Mouse (Mus musculus) kidney, adult 2 months (tissue): Measurements from ENCODE around the gene Chmp1a. TPM values are rescaled to one million over a fixed set of nuclear protein-coding genes. Genes with fewer than 3 reads are reported as not detected.

Experiments used
- DNase-seq: peaks from one replicate; pipeline ENCODE4 v3.0.0; 2021
- H3K27ac ChIP-seq: fragments of 200-500 bp; 2 replicates; pipeline ENCODE4 v1.5.1; 2012; ENCODE audit warnings: low read depth, low read length, control low read depth, inconsistent platforms; ENCODE audit not compliant: insufficient read depth
- H3K27me3 ChIP-seq: fragments of 200-500 bp; replicated peaks from 2 replicates; pipeline ENCODE4 v1.6.1; 2012; ENCODE audit warnings: mild to moderate bottlenecking, moderate library complexity, low read length, inconsistent platforms; ENCODE audit not compliant: control insufficient read depth, insufficient read depth
- H3K36me3 ChIP-seq: fragments of 200-500 bp; 2 replicates; pipeline ENCODE4 v1.6.1; 2012; ENCODE audit warnings: mild to moderate bottlenecking, moderate library complexity, low read length, inconsistent platforms; ENCODE audit not compliant: control insufficient read depth, insufficient read depth
- H3K4me1 ChIP-seq: fragments of 200-500 bp; 2 replicates; pipeline ENCODE4 v1.6.1; 2011; ENCODE audit warnings: low read length; ENCODE audit not compliant: control insufficient read depth, insufficient read depth
- H3K4me3 ChIP-seq: fragments of 200-500 bp; 2 replicates; pipeline ENCODE4 v1.5.1; 2011; ENCODE audit warnings: mild to moderate bottlenecking, low read depth, low read length, control low read depth; ENCODE audit not compliant: insufficient read depth
- CTCF ChIP-seq: fragments of 200-500 bp; conservative IDR thresholded peaks from 2 replicates; pipeline ENCODE4 v1.5.1; 2011; ENCODE audit warnings: low read depth, mild to moderate bottlenecking, control low read depth, low read length, moderate library complexity, mixed read lengths; ENCODE audit not compliant: insufficient read depth, insufficient read length
- POLR2A ChIP-seq: fragments of 200-500 bp; IDR thresholded peaks from one replicate; pipeline ENCODE4 v1.6.1; 2011; ENCODE audit warnings: low read depth, low read length, control low read depth
- WGBS: fragments of 180-500 bp; shearing (Covaris S2); methylation state at CpG from one replicate; pipeline ENCODE4 v1.1.7; 2018; 5-methylcytosine and 5-hydroxymethylcytosine counted together
- polyA plus RNA-seq: library from polyadenylated mRNA; depleted of rRNA; stranded (reverse); fragments of >200 nt; gene quantifications from 2 replicates; pipeline ENCODE4 v1.2.3, GENCODE M21; 2012

Chmp1a gene
- polyA plus RNA-seq, 1 experiment = 99.6 TPM

DNA sequence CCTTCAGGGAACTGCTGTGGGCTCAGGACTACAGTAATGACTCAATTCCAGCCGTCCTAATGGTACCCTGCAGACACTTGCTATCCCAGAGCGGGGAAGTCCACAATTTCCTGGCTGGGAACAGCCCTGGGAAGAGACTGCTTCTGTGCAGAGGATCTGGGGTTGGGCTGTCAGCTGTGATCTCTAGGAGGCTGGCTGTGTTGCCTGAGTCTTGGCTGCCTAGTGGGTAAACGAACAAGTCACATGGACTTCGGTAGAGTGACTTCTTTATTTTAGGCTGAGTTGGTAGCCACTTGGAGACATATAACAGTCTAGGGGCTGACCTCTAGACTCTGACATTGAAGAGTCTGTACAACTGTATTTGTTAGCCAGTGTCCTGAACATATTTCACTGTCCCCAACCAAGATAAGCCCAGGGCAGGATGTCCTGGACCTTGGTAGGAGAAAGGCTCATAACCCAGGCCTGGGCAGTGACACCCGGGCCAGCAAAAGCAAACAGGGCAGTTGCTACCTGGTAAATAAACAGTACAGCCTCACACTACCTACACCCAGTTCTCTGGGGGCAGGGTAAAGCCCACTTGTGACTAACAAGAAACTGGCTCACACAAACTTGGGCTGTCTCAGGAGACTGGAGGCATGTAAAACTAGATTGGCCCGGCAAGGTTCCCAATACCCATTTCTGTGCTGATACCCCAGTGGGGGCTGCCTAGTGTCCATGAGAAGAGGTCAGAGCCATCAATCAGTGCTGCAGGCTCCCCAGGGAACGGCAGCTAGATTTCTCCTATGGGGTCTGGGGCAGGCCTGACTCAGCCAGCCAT lies 29.8 kb upstream of the Chmp1a start:
- DNase-seq = no peak
- TF ChIP-seq CTCF = no peak
- TF ChIP-seq POLR2A = no peak
- Histone ChIP-seq H3K27me3 (no peaks in the 10 kb centered on the region), H3K4me3 (no peak overlapping the region), H3K4me1 (peaks cover 5% of the 10 kb centered on the region; the same call in 1 of the 2 replicates), H3K27ac (no peak overlapping the region), H3K36me3 (no peaks in the 10 kb centered on the region)
- 80% methylated on average over 7 of the region's 7 CpGs for WGBS

DNA sequence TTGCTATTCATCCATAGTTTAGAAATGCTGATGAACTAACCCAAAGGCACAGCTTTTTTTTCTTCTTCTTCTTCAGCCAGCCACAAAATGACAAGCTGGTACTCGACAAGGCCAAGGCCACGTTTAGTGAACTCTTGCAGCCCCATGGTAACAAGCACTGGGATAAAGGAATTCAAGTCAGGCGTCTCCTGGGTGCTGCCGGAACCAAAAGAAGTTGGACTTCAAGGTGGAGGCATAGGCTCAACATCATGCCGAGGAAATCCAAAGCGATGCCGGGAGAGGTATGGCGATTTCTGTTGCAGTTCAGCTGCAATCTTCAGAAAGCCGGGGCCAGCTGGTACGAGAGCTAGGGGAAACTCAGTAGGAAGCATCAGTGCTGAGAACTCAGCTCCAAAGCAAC lies 26.8 kb upstream of the Chmp1a start:
- no peak for DNase-seq
- no peak for TF ChIP-seq CTCF
- TF ChIP-seq POLR2A = no peak
- whole genome bisulfite sequencing = 89% methylated on average over 10 of the region's 10 CpGs
- no peak overlapping the region for H3K27ac ChIP-seq
- H3K4me3 ChIP-seq = no peak overlapping the region
- peaks cover 9% of the 10 kb centered on the region for H3K4me1 ChIP-seq
- no peaks in the 10 kb centered on the region for H3K36me3 ChIP-seq
- H3K27me3 ChIP-seq = no peaks in the 10 kb centered on the region

DNA sequence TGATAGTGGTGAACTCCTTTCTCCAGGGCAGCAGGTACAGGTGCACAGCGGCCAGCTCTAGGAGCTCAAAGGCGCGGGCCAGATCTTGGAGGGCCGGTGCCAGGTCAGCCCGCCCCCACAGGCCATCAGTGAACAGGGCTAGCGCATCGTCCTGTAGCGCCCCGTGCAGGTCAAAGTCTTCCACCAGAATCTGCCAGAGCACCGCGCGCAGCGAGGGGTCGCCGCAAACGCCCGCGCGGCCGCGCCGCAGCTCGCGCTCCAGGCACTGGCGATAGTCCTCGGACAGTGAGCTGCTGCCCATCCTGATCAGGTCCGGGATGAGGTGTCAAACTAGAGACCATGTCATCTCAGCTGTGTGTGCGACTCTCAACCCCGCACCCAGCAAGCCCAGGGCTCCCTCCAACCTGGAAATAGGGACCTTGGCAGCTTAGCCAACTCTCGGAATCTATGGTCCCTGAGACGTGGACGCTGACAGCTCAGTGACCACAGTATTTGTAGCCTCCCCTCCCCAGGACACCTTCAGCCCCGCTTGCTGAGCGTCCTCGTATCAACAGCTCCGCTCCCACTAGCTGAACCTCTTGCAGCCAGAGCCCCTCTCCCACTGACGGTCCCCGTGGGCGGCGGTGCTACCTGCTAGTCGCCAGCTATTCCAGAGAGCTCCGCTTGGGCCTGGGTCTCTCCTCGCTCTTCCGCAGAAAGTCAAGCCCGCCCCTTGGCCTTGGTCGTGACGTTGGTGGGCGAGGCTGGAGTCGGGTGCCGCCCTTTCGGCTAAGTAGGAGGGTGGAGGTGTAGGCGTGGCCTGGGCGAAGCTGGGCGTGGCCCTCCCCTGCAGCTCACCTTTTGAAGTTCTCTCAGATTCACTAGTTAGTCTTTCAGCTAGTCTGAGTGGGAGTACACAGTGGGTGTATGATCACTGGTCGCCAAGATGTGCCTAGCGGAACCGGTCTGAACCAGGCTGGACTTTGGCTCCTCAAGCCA lies 23.2 kb upstream of the Chmp1a start, which contains the start of gene Spata2l:
TSS of gene Spata2l (minus strand) at position 714 of the 978 bp plus-strand sequence.
- Histone ChIP-seq H3K36me3 (no peaks in the 10 kb centered on the region), H3K4me1 (peaks cover 4% of the 10 kb centered on the region), H3K27me3 (no peaks in the 10 kb centered on the region), H3K27ac (peak within 1 kb of the TSS; percentile 65), H3K4me3 (peak within 1 kb of the TSS; percentile 84)
- peak; percentile 96 for DNase-seq
- 1% methylated on average over 57 of the region's 57 CpGs for WGBS
- TF ChIP-seq CTCF (0 out of 2 replicates have a peak, but pooled peaks have one; percentile 19), POLR2A (no peak)

DNA sequence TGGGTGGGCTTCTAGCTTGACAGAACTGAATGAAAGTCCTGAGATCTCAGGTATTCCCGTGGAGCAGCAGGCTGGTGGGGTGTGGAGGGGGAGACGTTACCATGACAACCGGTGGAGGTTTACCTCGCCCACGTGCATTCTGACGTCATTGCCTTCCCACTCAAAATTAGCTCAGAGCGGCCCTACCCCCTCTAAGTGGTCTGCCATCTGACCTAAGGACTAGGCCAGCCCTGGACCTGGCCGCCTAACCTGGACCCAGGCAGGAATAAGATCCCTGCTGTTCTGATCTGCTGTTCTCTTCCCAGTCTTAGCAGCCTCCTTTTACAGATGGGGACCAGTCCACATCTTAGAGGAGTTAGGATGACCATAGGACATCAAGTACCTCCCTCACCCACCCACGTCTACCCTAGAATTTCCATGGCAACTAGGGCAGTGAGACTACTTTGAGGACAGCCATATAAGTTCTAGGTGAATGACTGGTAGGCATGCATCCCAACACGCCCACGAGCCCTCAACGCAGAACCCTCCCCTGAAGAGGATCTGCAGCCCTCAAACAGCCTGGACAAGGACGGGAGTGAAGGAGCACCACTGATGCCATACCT lies 22.5 kb upstream of the Chmp1a start:
- no peak overlapping the region for H3K27ac ChIP-seq
- H3K4me3 ChIP-seq = peak overlapping the region; percentile 84
- no peaks in the 10 kb centered on the region for H3K27me3 ChIP-seq
- H3K4me1 ChIP-seq = peaks cover 4% of the 10 kb centered on the region
- DNase-seq = no peak
- no peaks in the 10 kb centered on the region for H3K36me3 ChIP-seq
- TF ChIP-seq POLR2A (no peak), CTCF (no peak)
- 23% methylated on average over 13 of the region's 13 CpGs for WGBS

DNA sequence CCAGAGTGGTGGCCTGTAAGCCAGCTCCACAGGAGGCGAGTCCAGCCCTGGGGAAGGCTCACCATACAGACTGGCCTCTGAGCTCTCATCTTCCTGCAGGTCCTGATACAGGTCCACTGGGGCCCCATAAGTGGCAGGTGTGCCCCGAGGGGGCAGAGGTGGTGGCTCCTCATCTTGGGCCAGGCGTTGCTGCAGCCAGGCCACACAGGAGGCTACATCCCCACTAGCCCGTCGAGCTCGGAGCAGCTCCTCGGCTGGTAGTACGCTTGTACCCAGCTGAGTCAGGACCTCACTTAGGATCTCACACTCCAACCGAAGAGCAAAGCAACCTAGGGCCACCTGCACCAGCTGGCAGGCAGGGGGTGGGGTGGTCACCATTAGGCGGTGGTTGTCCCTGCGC lies 21.2 kb upstream of the Chmp1a start:
- WGBS = 82% methylated on average over 11 of the region's 11 CpGs
- no peaks in the 10 kb centered on the region for H3K36me3 ChIP-seq

DNA sequence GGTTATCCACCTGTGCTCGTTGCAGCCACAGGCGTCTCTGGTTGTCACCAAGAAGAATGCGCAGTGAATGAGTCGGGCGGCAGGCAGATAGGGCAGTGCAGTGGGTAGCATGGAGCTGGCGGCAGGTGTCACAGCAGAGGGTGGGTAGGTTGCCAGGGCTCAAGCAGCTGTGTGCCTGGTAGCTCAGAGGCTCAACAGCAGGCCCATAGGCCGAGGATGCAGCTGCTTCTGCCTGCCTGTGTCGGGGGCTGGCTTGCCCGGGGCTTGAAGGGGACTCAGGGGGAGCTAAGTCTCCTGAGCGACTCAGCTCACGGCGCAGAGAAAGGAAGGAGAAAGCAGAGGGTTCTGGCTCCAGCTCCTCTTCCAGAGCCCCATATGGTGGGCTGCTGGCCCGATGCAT lies 20.7 kb upstream of the Chmp1a start:
- no peak for DNase-seq
- WGBS = 69% methylated on average over 13 of the region's 13 CpGs
- peaks cover 4% of the 10 kb centered on the region for H3K4me1 ChIP-seq
- TF ChIP-seq CTCF (no peak), POLR2A (no peak)
- no peaks in the 10 kb centered on the region for H3K27me3 ChIP-seq
- H3K4me3 ChIP-seq = no peak overlapping the region
- H3K27ac ChIP-seq = no peak overlapping the region
- no peaks in the 10 kb centered on the region for H3K36me3 ChIP-seq

More for the DNA sequence above, 21.2 kb upstream of the Chmp1a start:
- peaks cover 4% of the 10 kb centered on the region for H3K4me1 ChIP-seq
- no peak overlapping the region for H3K27ac ChIP-seq
- no peak for TF ChIP-seq POLR2A
- no peak for TF ChIP-seq CTCF
- H3K27me3 ChIP-seq = no peaks in the 10 kb centered on the region
- H3K4me3 ChIP-seq = no peak overlapping the region
- DNase-seq = no peak
